Mouse (Mus musculus): Measurements from ENCODE around the gene Vdac1. TPM values are rescaled to one million over a fixed set of nuclear protein-coding genes. Genes with fewer than 3 reads are reported as not detected.
A peak's percentile ranks its signal among the peaks of the same experiment; 100 is the strongest.

Vdac1 gene
- polyA plus RNA-seq, 1 experiment from 2014 or later = 233 TPM

GRCm38 (mm10) chr11:52335924-52336323 lies 24.7 kb upstream of the Vdac1 start:
- Histone ChIP-seq H3K4me3 (no peak overlapping the region), H3K4me1 (peaks cover 15% of the 10 kb centered on the region), H3K36me3 (ENCODE audit: poor library complexity, severe bottlenecking) (no peaks in the 10 kb centered on the region), H3K9ac (no peak overlapping the region), H3K27me3 (no peaks in the 10 kb centered on the region), H3K9me3 (replicated peaks) (no peaks in the 10 kb centered on the region), H3K4me2 (no peak overlapping the region), H3K27ac (0 out of 2 replicates have a peak overlapping the region, but pooled peaks have one; percentile 12)
- peak; percentile 57; the same call in 1 of the 2 replicates for ATAC-seq
- WGBS = 75% methylated on average over 7 of the region's 7 CpGs

DNA sequence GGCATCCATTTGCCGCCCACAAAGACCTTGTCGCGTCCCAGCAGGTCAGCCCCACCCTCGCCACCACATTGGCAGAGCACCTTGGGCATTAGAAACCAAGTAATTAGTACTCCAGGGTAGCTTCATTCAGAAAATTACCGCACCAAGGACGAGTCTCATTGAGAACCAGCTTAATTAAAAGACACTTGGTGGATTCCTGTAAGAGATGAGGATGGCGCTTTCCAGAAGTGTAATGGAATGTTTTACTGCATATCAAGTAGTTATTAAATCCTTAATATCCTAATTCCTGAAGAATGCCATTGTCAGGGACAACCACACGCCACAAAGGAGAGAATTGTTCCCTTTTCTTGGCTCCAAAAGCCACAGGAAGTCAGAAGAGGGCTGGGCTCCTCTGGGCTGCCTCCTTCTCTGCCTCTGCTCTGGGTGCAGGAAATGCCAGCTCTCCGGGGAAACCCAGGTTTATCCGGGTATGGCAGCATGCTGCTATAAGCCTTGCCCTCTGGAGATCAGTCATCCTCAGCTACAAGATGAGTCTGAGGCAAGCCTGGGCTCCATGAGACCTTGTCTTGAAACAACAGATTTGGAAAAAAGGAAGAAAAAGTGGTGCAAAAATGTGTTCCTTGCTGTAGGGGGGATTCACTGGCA lies 22.9 kb upstream of the Vdac1 start:
- no peak for ATAC-seq
- no peak overlapping the region for H3K4me2 ChIP-seq
- H3K4me3 ChIP-seq = no peak overlapping the region
- no peak overlapping the region for H3K27ac ChIP-seq
- WGBS = 47% methylated on average over 10 of the region's 10 CpGs
- no peaks in the 10 kb centered on the region for H3K9me3 ChIP-seq (replicated peaks)
- H3K27me3 ChIP-seq = no peaks in the 10 kb centered on the region
- no peak overlapping the region for H3K9ac ChIP-seq
- H3K4me1 ChIP-seq = peaks cover 8% of the 10 kb centered on the region
- H3K36me3 ChIP-seq (ENCODE audit: poor library complexity, severe bottlenecking) = no peaks in the 10 kb centered on the region

DNA sequence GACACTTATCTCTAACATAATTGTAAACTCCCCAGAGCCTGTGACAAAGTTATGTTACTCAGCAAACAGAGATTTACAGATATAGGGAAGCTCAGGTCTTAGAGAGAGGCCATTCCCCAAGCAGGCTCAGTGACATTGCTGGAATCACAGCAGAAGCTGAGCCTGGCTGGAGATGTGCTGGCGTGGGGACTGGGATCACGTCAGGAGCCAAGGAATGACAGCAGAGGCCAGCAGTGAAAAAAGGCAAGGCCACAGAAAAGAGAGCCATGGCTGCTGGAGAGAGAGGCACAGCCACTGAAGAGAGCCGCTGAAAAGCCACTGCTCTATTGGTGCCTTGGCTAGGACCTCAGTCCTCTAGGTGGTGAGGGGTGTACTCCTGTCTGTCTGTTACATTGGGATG lies 22.3 kb upstream of the Vdac1 start:
- ATAC-seq = no peak
- H3K27ac ChIP-seq = no peak overlapping the region
- H3K9ac ChIP-seq = no peak overlapping the region
- peaks cover 3% of the 10 kb centered on the region for H3K4me1 ChIP-seq
- H3K4me2 ChIP-seq = no peak overlapping the region
- no peak overlapping the region for H3K4me3 ChIP-seq
- 62% methylated on average over 3 of the region's 3 CpGs for WGBS
- no peaks in the 10 kb centered on the region for H3K9me3 ChIP-seq (replicated peaks)
- no peaks in the 10 kb centered on the region for H3K36me3 ChIP-seq (ENCODE audit: poor library complexity, severe bottlenecking)
- H3K27me3 ChIP-seq = no peaks in the 10 kb centered on the region

DNA sequence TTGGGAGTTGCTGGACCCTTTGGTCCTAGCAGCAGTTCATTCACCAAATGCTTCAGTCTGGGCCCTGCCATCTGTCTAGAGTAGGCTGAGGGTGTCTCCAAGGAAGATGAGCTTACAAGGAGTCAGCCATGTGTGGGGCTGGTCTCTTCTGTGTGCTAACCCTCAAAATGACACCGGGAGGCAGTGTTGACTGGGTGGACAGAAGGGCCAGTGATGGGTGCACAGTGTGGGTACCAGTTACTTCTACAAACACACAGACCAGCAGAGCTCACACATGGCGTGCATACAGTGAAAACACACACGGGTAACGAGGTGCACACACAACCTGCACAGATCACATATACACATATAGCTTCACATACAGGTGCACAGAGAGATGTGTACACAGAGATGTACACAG lies 21.6 kb upstream of the Vdac1 start:
- no peak overlapping the region for H3K9ac ChIP-seq
- H3K36me3 ChIP-seq (ENCODE audit: poor library complexity, severe bottlenecking) = no peaks in the 10 kb centered on the region
- no peaks in the 10 kb centered on the region; the same call in 1 of the 2 replicates for H3K4me1 ChIP-seq
- H3K4me2 ChIP-seq = no peak overlapping the region
- no peaks in the 10 kb centered on the region for H3K9me3 ChIP-seq (replicated peaks)
- ATAC-seq = no peak
- no peaks in the 10 kb centered on the region for H3K27me3 ChIP-seq
- H3K4me3 ChIP-seq = no peak overlapping the region
- H3K27ac ChIP-seq = no peak overlapping the region
- WGBS = 91% methylated on average over 4 of the region's 4 CpGs

GRCm38 (mm10) chr11:52339512-52339911 lies 21.1 kb upstream of the Vdac1 start:
- no peak for ATAC-seq
- no peak overlapping the region for H3K4me3 ChIP-seq
- H3K4me1 ChIP-seq = no peaks in the 10 kb centered on the region; the same call in 1 of the 2 replicates
- no peak overlapping the region for H3K4me2 ChIP-seq
- no peaks in the 10 kb centered on the region for H3K27me3 ChIP-seq
- 96% methylated on average over 12 of the region's 12 CpGs for whole genome bisulfite sequencing
- no peaks in the 10 kb centered on the region for H3K36me3 ChIP-seq (ENCODE audit: poor library complexity, severe bottlenecking)
- H3K27ac ChIP-seq = no peak overlapping the region
- H3K9ac ChIP-seq = no peak overlapping the region
- H3K9me3 ChIP-seq (replicated peaks) = no peaks in the 10 kb centered on the region

- 92% methylated on average over 12 of the region's 12 CpGs for WGBS
- ATAC-seq = no peak
- Histone ChIP-seq H3K27ac (no peak overlapping the region), H3K9ac (no peak overlapping the region), H3K36me3 (ENCODE audit: poor library complexity, severe bottlenecking) (no peaks in the 10 kb centered on the region), H3K9me3 (replicated peaks) (no peaks in the 10 kb centered on the region), H3K4me1 (no peaks in the 10 kb centered on the region; the same call in 1 of the 2 replicates), H3K4me3 (no peak overlapping the region), H3K4me2 (no peak overlapping the region), H3K27me3 (no peaks in the 10 kb centered on the region)
Measured at GRCm38 (mm10) chr11:52340123-52340864, 20.4 kb upstream of the Vdac1 start.

DNA sequence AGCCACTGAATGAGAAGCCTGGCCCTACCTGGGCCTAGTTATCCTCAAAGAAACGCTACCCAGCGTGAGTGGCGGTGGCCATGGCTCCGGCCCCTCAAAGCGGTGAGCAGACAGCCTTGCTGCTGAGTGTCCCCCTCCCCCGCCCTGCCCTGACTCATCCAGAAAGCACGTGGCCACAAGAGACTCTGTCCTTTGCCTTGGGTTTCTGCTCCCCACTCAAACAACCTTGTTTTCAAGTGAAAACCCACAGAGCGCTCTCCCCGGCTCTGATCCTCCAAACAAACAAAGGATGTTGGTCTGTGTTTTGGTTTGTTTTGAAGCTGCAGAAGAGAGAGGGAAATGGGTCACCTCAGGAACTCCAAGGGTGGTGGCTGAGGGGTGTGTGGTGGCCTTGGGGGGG lies 19.7 kb upstream of the Vdac1 start:
- Histone ChIP-seq H3K36me3 (ENCODE audit: poor library complexity, severe bottlenecking) (no peaks in the 10 kb centered on the region), H3K27ac (no peak overlapping the region), H3K4me3 (no peak overlapping the region), H3K9ac (no peak overlapping the region), H3K27me3 (no peaks in the 10 kb centered on the region), H3K9me3 (replicated peaks) (no peaks in the 10 kb centered on the region), H3K4me2 (no peak overlapping the region), H3K4me1 (peaks cover 1% of the 10 kb centered on the region; the same call in 1 of the 2 replicates)
- 59% methylated on average over 9 of the region's 9 CpGs for WGBS
- ATAC-seq = no peak

GRCm38 (mm10) chr11:52341476-52341875 lies 19.2 kb upstream of the Vdac1 start:
- H3K4me2 ChIP-seq = no peak overlapping the region
- peaks cover 4% of the 10 kb centered on the region for H3K4me1 ChIP-seq
- no peaks in the 10 kb centered on the region for H3K36me3 ChIP-seq (ENCODE audit: poor library complexity, severe bottlenecking)
- no peak overlapping the region for H3K4me3 ChIP-seq
- no peaks in the 10 kb centered on the region for H3K9me3 ChIP-seq (replicated peaks)
- no peak overlapping the region for H3K9ac ChIP-seq
- 79% methylated on average over 5 of the region's 5 CpGs for WGBS
- no peaks in the 10 kb centered on the region for H3K27me3 ChIP-seq
- no peak for ATAC-seq
- no peak overlapping the region for H3K27ac ChIP-seq

DNA sequence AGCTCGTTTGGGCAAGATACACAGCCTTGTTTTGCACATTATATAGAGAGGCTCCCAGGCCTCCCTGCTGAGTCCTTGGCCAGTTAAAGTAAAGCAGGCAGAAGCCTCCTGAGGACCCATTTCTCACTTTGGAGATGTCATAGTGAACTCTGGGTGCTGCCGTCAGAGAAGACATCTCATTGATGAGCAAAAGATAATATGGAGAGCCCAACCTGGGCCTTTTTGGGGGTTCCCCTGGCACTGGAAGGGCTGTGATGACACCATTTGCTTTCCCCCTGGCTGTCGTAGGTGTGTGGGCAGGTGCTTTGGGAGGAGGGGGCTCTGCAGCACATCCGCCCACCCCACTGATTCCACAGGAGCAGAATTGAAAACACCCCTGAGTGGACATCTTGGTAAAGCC lies 18.4 kb upstream of the Vdac1 start:
- Histone ChIP-seq H3K4me2 (no peak overlapping the region), H3K36me3 (ENCODE audit: poor library complexity, severe bottlenecking) (no peaks in the 10 kb centered on the region), H3K9ac (no peak overlapping the region), H3K9me3 (replicated peaks) (no peaks in the 10 kb centered on the region), H3K27me3 (no peaks in the 10 kb centered on the region), H3K4me3 (no peak overlapping the region), H3K4me1 (peaks cover 8% of the 10 kb centered on the region), H3K27ac (no peak overlapping the region)
- 83% methylated on average over 4 of the region's 4 CpGs for whole genome bisulfite sequencing
- ATAC-seq = no peak

DNA sequence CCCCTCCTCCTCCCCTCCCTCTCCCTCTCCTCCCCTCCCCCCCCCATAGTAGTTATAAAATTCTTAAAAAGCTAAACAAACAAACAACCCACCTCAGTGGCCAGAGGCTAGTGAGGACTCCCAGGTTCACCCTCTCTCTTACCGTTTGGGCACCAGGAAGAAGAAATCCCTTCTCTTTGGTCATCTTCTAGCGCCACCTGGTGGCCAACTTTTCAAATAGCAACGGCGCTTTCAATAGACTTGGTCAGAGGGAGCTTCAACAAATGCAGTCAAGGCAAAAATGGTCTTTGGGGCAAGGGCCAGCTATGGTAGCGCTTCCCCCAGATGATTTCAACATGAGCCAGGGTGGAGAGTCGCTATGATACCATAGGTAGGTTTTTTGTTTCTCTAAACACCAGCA lies 17.5 kb upstream of the Vdac1 start:
- Histone ChIP-seq H3K4me3 (no peak overlapping the region), H3K9ac (no peak overlapping the region), H3K9me3 (replicated peaks) (no peaks in the 10 kb centered on the region), H3K4me1 (peaks cover 8% of the 10 kb centered on the region; the same call in 1 of the 2 replicates), H3K27ac (no peak overlapping the region), H3K27me3 (no peaks in the 10 kb centered on the region), H3K36me3 (ENCODE audit: poor library complexity, severe bottlenecking) (no peaks in the 10 kb centered on the region), H3K4me2 (no peak overlapping the region)
- 2% methylated on average over 6 of the region's 6 CpGs for WGBS
- no peak for ATAC-seq

DNA sequence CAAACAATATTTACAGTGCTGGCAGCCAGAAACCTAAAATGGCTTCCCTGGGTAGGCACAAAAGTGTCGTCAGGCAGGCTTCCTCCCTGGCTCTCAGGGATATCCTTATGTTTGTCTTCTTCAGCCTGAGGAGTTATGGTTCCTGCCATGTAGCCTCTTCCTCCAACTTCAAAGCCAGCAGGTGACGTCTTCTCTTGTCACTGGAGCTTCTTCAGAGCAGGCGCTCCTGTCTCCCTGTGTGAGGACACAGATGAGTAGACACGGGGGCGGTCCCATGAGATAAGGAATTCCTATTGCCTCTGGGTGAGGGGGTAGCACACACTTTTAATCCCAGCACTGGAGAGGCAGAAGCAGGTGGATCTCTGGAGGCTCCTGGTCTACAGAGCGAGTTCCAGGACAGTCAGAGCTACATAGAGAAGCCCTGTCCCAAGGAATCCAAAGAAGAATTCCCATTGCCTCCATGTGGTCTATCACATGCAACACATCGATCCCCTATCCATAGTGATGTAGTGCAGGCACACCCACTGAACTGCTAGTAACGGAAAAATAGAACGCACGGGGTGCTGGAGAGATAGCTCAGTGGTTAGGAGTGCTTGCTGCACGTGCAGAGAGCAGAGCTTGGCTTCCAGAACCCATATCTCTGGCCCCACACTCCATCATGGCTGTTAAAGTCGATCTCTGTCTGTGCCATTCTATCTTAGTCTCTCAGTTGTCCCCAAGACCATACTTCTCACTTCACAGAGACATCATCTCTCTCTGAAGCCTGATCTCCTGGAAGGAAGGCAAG lies 15.5 kb upstream of the Vdac1 start:
- Histone ChIP-seq H3K27ac (no peak overlapping the region), H3K9ac (no peak overlapping the region), H3K9me3 (replicated peaks) (no peaks in the 10 kb centered on the region), H3K4me1 (peaks cover 8% of the 10 kb centered on the region; the same call in 1 of the 2 replicates), H3K36me3 (ENCODE audit: poor library complexity, severe bottlenecking) (no peaks in the 10 kb centered on the region), H3K27me3 (no peaks in the 10 kb centered on the region), H3K4me2 (no peak overlapping the region), H3K4me3 (no peak overlapping the region)
- 81% methylated on average over 12 of the region's 12 CpGs for WGBS
- ATAC-seq = no peak
